Mouse (Mus musculus): ENCODE measurements around the gene Pias4. TPM values are rescaled to one million over a fixed set of nuclear protein-coding genes. Genes with fewer than 3 reads are reported as not detected.

Gene Pias4
- total RNA-seq, 2 experiments from 2014 or later: 16.5 to 16.9 TPM

DNA sequence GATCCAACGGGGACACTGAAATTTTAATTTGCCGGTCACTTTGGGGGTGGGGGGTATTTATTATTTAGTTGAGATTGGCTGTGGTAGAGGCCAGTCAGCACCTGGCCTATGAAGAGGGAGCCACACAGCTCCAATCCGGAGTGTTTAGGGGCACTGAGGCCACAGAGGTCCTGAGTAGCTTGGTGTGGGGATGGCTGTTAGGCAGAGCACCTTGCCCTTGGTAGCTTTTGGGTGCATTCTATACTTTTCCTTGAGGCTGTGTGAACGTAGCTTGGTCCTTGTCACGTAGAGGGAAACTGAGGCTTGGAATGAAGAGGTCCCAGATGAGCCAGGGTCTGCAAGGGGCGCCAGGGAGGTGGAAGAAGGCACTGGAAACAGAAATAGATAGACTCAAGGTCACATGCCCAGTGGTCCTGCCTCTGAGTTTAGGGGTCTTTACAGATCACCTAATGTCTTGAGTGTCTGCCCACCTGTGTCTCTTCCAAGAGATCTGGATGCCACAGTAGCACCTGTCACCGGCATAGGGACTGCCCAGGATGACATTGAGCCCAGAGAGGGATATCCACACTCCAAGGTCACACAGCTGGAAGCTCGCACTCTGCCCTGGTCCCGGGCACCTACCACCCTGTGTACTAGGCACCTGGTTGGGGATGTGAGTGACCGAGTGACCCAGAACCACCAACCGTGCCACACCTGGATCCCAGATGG is 28.7 kb downstream of the Pias4 start:
- no peak for DNase-seq

- peak; percentile 55 for DNase-seq
Observed at GRCm38 (mm10) chr10:81138131-81138782, 29.5 kb downstream of the Pias4 start.

DNA sequence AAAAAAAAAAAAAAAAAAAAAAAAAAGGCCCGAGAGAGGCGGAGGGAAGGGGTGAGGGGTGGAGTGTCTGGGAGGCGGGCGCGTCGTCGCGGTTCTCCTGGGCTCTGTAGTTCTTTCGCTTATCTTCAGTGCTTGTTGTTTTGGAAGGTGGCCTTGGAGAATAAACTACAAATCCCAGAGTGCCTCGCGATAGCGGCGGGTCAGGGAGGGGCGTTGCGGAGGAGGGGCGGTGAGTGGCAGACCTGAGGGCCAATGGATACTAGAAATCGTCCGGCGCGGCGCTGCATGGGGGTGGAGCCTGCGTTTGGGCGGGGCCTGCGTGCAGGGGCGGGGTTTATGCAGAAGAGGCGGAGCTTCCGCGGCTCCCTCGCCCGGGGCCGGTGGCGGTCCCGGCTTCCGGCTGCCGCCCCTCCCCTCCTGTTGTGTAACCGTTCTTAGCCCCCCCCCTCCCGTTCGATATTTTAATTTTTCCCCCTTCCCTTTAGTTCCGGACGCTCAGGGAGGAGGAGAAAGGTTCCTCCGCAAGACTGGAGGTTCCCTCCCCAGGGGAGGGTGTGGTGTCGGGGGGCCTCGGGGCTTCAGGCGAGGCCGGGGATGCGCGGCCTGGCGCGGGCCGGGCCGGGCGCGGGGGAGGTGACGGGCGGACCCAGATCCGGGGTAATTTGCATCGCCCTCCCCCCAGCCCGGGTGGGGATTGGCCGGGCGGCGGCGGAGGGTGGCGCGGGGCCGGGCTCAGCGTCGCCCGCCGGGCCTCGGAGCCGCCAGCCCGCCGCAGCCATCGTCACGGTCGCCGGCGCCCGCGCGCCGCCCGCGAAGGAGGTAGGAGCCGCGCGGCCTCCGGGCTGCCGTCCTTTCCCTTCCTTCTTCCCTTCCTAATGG is 30.2 kb downstream of the Pias4 start:
- peak; percentile 99 to 100 for DNase-seq

GRCm38 (mm10) chr10:81136706-81137231 is 31.0 kb downstream of the Pias4 start:
- DNase-seq: peak; percentile 83 to 84

DNA sequence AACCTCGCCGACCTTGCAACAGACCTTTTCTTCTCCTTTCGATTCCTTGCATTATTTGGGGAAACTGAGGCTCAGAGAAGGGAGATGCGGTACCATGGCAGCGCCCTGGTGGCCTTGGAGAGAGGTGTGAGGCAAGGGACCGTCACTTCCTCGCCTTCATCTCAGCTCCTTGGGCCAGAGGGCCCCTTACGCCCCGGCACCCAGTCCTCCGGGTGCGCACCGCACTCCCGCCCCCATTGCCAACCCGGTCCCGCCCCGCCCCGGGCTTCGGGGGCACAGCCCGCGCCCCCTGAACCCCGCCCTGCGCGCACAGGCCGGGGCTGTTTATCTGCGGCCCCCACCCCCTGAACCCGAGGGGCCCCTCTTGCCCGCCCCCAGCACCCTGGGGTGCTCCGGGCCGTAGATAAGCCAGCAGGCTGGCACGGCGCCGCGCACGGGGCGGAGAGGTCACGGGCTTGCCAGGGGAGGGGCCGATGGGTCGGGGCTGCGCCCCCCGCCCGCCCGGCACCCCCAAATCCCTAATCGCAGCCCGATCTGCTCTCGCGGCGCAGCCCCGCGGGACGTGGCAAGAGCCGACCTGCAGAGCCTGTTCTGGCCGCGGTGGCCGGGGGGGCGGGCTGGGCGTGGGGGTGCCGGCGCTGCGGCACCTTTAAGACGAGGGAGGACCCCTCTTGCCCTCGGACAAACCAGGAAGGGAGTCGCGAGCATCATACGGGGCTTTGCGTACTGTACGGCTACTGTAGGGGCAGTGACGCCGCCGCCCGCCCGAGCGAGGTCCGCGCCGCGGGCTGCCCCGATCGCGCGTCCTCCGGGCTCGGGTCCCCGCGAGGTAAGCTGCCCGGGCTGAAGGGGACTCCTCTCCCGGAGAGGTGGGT is 31.7 kb downstream of the Pias4 start:
- peak; percentile 84 to 88 for DNase-seq

DNA sequence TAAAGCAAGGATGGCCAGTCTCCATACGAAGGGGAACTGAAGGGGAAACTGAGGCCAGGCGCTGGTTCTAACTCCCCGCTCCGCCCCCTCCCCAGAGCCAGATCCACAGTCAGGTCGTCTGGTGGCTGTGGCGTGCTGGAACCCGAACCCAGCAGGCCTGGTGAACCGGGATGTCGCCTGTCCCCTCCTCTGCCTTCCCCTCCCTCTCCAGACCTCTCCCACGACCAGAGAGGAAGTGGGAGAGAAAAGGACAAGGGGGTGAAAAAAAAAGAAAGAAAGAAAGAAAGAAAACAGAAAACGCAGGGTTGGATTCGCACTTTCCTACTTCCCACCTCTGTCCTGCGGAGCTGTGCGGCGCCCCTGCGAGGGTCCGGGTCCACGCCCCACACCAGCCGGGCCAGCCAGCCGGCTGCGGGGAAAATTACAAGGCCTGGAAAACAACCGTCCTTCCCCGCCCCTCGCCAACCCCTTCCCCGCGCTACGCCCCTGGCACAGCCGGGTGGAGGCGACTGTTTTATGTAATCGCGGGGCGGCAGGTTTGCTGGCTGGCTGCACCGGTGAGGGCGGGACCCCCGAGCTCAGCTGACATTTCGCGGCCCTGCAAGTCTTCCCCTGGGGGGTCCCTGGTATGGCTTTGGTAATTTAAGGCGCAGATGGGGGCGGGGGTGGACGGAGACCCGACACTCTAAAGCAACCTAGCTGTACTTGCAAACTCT is 32.6 kb downstream of the Pias4 start, which contains the start of gene Zbtb7a:
TSS of gene Zbtb7a (plus strand) at position 255 of the 716 bp plus-strand sequence.
- DNase-seq: peak; percentile 55 to 62

GRCm38 (mm10) chr10:81134181-81134587 is 33.5 kb downstream of the Pias4 start:
- DNase-seq: peak; percentile 79 to 91

DNA sequence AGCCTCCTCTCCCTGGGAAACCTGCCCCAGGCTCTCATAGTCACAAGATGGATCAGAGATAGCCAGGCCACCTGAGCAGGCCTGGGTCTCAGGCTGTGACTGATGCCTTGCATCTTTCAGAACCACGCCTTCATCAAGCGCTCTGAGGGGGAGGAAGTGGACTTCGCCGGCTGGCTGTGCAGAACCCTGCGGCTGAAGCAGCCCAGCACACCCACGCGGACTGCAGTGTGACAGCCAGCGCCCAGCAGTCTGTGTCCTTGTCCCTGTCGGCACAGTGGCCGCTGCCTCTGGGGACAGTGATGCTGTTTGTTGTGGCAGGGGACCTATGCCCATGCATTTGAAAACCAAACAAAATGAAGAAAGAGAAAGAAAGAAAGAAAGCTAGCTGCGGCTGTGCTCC is 44.2 kb downstream of the Pias4 start:
- DNase-seq: no peak

GRCm38 (mm10) chr10:81122889-81123288 is 44.8 kb downstream of the Pias4 start:
- DNase-seq: no peak

GRCm38 (mm10) chr10:81120650-81121049 is 47.1 kb downstream of the Pias4 start:
- DNase-seq: no peak

GRCm38 (mm10) chr10:81119625-81120024 is 48.1 kb downstream of the Pias4 start:
- no peak for DNase-seq

GRCm38 (mm10) chr10:81112946-81113345 is 54.8 kb downstream of the Pias4 start:
- no peak for DNase-seq

GRCm38 (mm10) chr10:81106113-81106721 is 61.5 kb downstream of the Pias4 start:
- peak; percentile 84 to 88 for DNase-seq

DNA sequence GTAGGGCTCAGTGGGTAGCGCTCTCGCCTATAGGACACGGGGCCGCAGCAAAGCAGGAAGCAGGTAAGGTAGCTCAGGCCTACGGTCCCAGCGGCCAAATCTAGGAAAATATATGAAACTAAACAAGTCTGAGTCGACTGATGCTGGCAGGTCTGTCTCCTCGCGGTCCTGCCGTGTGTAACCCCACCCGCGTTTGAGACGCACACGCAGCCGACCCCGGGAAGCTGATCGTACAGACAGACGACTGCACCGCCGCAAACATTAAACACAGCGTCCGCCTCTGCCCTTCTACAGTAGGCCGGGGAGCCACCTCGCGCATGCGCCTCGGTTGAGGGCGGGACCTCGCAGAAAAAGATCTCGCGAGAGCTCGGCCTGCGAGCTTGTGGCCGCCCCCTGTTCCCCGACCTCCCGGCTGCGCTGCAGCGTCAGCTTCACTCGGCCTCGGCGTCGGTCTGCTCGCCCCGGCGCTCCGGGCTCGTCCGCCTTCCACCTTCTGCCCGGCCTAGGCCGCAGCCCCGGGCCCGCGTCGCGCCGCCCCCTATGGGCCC is 62.1 kb downstream of the Pias4 start, which contains the start of gene Map2k2:
TSS of gene Map2k2 (plus strand) at position 351 of the 548 bp plus-strand sequence.
- DNase-seq: peak; percentile 98

Small RNA genes lying within 50 kb of the gene (microRNA-seq; reads per million reads assigned to microRNA genes)
- gene Mir5615-1 (0 reads per million in 2 experiments), gene Mir5615-2 (0 reads per million in 2 experiments)

Other genes with a start within 250 kb of the Pias4 start
- 1 to 10 TPM; 4.7 to 5.8 TPM for gene Lmnb2, start 249.7 kb downstream of the Pias4 start, total RNA-seq (2021)
- gene Gadd45b, start 237.8 kb downstream of the Pias4 start, total RNA-seq (2021): 10 to 100 TPM; 14.9 to 19.0 TPM
- gene Gng7, start 153.0 kb downstream of the Pias4 start, total RNA-seq (2021): 1 to 10 TPM in 1 of 2 experiments, under 1 TPM in 1; 0.82 to 1.3 TPM
- not detected for gene Diras1, start 142.3 kb downstream of the Pias4 start, total RNA-seq (2021)
- 10 to 100 TPM; 12.8 to 14.2 TPM for gene Slc39a3, start 130.5 kb downstream of the Pias4 start, total RNA-seq (2021)
- 100 to 1,000 TPM in 1 of 2 experiments, 10 to 100 TPM in 1; 99.5 to 102 TPM for gene Sgta, start 107.7 kb downstream of the Pias4 start, total RNA-seq (2021)
- 10 to 100 TPM; 12.8 to 14.8 TPM for gene Thop1, start 97.9 kb downstream of the Pias4 start, total RNA-seq (2021)
- under 1 TPM; 0.31 to 0.74 TPM for gene Creb3l3, start 69.0 kb downstream of the Pias4 start, total RNA-seq (2021)
- 100 to 1,000 TPM; 118 to 132 TPM for gene Map2k2, start 62.0 kb downstream of the Pias4 start, total RNA-seq (2021)
- 10 to 100 TPM; 33.8 to 34.9 TPM for gene Zbtb7a, start 32.7 kb downstream of the Pias4 start, total RNA-seq (2021)
- gene Eef2, start 8.7 kb upstream of the Pias4 start, total RNA-seq (2021): 1,000 to 10,000 TPM; 1,062 to 1,185 TPM
- 10 to 100 TPM; 29.9 to 34.5 TPM for gene Dapk3, start 15.1 kb upstream of the Pias4 start, total RNA-seq (2021)
- gene 4930442H23Rik, start 15.9 kb upstream of the Pias4 start, total RNA-seq (2021): not detected
- 1 to 10 TPM; 7.1 to 8.8 TPM for gene Nmrk2, start 34.1 kb upstream of the Pias4 start, total RNA-seq (2021)
- gene Atcay, start 62.9 kb upstream of the Pias4 start, total RNA-seq (2021): not detected
- gene Zfr2, start 65.2 kb upstream of the Pias4 start, total RNA-seq (2021): 1 to 10 TPM; 2.3 to 2.5 TPM
- under 1 TPM; 0.42 to 0.87 TPM for gene Matk, start 85.0 kb upstream of the Pias4 start, total RNA-seq (2021)
- gene Mrpl54, start 99.0 kb upstream of the Pias4 start, total RNA-seq (2021): 10 to 100 TPM; 85.7 to 89.6 TPM
- gene Apba3, start 99.0 kb upstream of the Pias4 start, total RNA-seq (2021): 100 to 1,000 TPM in 1 of 2 experiments, 10 to 100 TPM in 1; 85.9 to 110 TPM
- gene Tjp3, start 123.7 kb upstream of the Pias4 start, total RNA-seq (2021): under 1 TPM in 1 of 2 experiments, not detected in 1; 0.87 TPM
- gene Pip5k1c, start 125.0 kb upstream of the Pias4 start, total RNA-seq (2021): 10 to 100 TPM; 23.1 to 25.6 TPM
- gene Cactin, start 153.2 kb upstream of the Pias4 start, total RNA-seq (2021): 10 to 100 TPM; 14.6 to 15.8 TPM
- 1 to 10 TPM; 2.5 to 2.7 TPM for gene Tbxa2r, start 160.8 kb upstream of the Pias4 start, total RNA-seq (2021)
- 1 to 10 TPM; 3.4 to 4.7 TPM for gene Gipc3, start 175.3 kb upstream of the Pias4 start, total RNA-seq (2021)
- gene Hmg20b, start 182.6 kb upstream of the Pias4 start, total RNA-seq (2021): 10 to 100 TPM; 57.1 to 62.2 TPM
- 10 to 100 TPM; 11.0 to 12.7 TPM for gene Mfsd12, start 189.6 kb upstream of the Pias4 start, total RNA-seq (2021)
- under 1 TPM; 0.45 to 0.51 TPM for gene 4930404N11Rik, start 197.9 kb upstream of the Pias4 start, total RNA-seq (2021)
- 10 to 100 TPM; 27.6 to 35.6 TPM for gene Fzr1, start 210.6 kb upstream of the Pias4 start, total RNA-seq (2021)
- 10 to 100 TPM; 49.9 to 59.6 TPM for gene Dohh, start 216.5 kb upstream of the Pias4 start, total RNA-seq (2021)
- gene Gm48551, start 216.5 kb upstream of the Pias4 start, total RNA-seq (2021): 1 to 10 TPM in 1 of 2 experiments, under 1 TPM in 1; 0.65 to 2.3 TPM
- gene Gm48552, start 221.1 kb upstream of the Pias4 start, total RNA-seq (2021): under 1 TPM in 1 of 2 experiments, not detected in 1; 0.51 TPM
- gene Smim24, start 225.1 kb upstream of the Pias4 start, total RNA-seq (2021): 1 to 10 TPM; 1.9 to 2.2 TPM